Mouse (Mus musculus) lung, postnatal 10 days (tissue): ENCODE measurements around the gene Hspa12a.

ENCODE experiments used
- DNase-seq: peaks from one replicate; pipeline ENCODE4 v3.0.0; 2021

Hspa12a gene

GRCm38 (mm10) chr19:58942841-58943828 is at the start of gene Hspa12a, which contains the start of gene Eno4:
TSS of gene Hspa12a (minus strand) at chr19:58943654.
TSS of gene Eno4 (plus strand) at chr19:58943425.
- peak; percentile 97 for DNase-seq

GRCm38 (mm10) chr19:58981571-58981970 is 38.1 kb upstream of the Hspa12a start:
- DNase-seq: no peak

- DNase-seq: no peak
Observed at GRCm38 (mm10) chr19:58980056-58980440, 36.6 kb upstream of the Hspa12a start.

GRCm38 (mm10) chr19:58979436-58980055 is 36.1 kb upstream of the Hspa12a start:
- peak; percentile 11 for DNase-seq

- no peak for DNase-seq
Observed at GRCm38 (mm10) chr19:58978401-58979171, 35.1 kb upstream of the Hspa12a start.

- no peak for DNase-seq
Observed at GRCm38 (mm10) chr19:58975216-58975863, 31.9 kb upstream of the Hspa12a start.

- no peak for DNase-seq
Observed at GRCm38 (mm10) chr19:58974126-58974525, 30.7 kb upstream of the Hspa12a start.

GRCm38 (mm10) chr19:58970826-58971225 is 27.4 kb upstream of the Hspa12a start:
- no peak for DNase-seq

GRCm38 (mm10) chr19:58968731-58969506 is 25.5 kb upstream of the Hspa12a start:
- no peak for DNase-seq

GRCm38 (mm10) chr19:58963011-58963410 is 19.6 kb upstream of the Hspa12a start:
- DNase-seq: no peak

- DNase-seq: no peak
Observed at GRCm38 (mm10) chr19:58954779-58955178, 11.3 kb upstream of the Hspa12a start.

GRCm38 (mm10) chr19:58952236-58952635 is 8.8 kb upstream of the Hspa12a start:
- no peak for DNase-seq

- DNase-seq: no peak
Observed at GRCm38 (mm10) chr19:58951521-58951920, 8.1 kb upstream of the Hspa12a start.

- no peak for DNase-seq
Observed at GRCm38 (mm10) chr19:58945959-58946358, 2.5 kb upstream of the Hspa12a start.

- no peak for DNase-seq
Observed at GRCm38 (mm10) chr19:58933062-58933461, 10.4 kb downstream of the Hspa12a start.

GRCm38 (mm10) chr19:58931081-58931800 is 12.2 kb downstream of the Hspa12a start:
- no peak for DNase-seq

- no peak for DNase-seq
Observed at GRCm38 (mm10) chr19:58919148-58919547, 24.3 kb downstream of the Hspa12a start.

- DNase-seq: peak; percentile 28
Observed at GRCm38 (mm10) chr19:58918597-58918996, 24.9 kb downstream of the Hspa12a start.

- no peak for DNase-seq
Observed at GRCm38 (mm10) chr19:58913301-58913700, 30.2 kb downstream of the Hspa12a start.

- DNase-seq: peak; percentile 87
Observed at GRCm38 (mm10) chr19:58911386-58911785, 32.1 kb downstream of the Hspa12a start.

GRCm38 (mm10) chr19:58910941-58911368 is 32.5 kb downstream of the Hspa12a start:
- DNase-seq: peak; percentile 51
